Mouse (Mus musculus): ENCODE results near the gene Lrmda. TPM values are rescaled to one million over a fixed set of nuclear protein-coding genes. Genes with fewer than 3 reads are reported as not detected.

Gene Lrmda
- total and polyA plus RNA-seq, 3 experiments: 5.1 to 5.9 TPM; not detected in 1

- Histone ChIP-seq H3K36me3 (ENCODE audit: control insufficient read depth in 1 of 2, insufficient read depth in 2 of 2, low read length in 2 of 2) (peaks cover 0 to 2% of the 10 kb centered on the region in 2 experiments; a peak in 1 of 4 replicates), H3K4me3 (ENCODE audit: control insufficient read depth in 1 of 2, insufficient read depth in 1 of 2, low read depth in 2 of 2, low read length in 2 of 2) (peak overlapping the region; percentile 82 to 85), H3K79me2 (ENCODE audit: control insufficient read depth, insufficient read depth, low read length, poor library complexity) (peaks cover 7% of the 10 kb centered on the region; the same call in 1 of the 2 replicates), H3K9me3 (replicated peaks; ENCODE audit: insufficient read depth, low read length) (no peaks in the 10 kb centered on the region), H3K9ac (ENCODE audit: control insufficient read depth, low read depth, low read length, poor library complexity, severe bottlenecking) (peak overlapping the region; percentile 97), H3K27me3 (ENCODE audit: control insufficient read depth in 1 of 2, insufficient read depth in 2 of 2, low read length in 2 of 2) (no peaks in the 10 kb centered on the region), H3K27ac (ENCODE audit: control insufficient read depth, low read depth, low read length) (peak overlapping the region; percentile 45), H3K4me1 (ENCODE audit: control insufficient read depth in 1 of 2, insufficient read depth in 2 of 2, low read length in 2 of 2) (peaks cover 0 to 2% of the 10 kb centered on the region in 2 experiments; a peak in 1 of 4 replicates)
- peak; percentile 87 for DNase-seq (ENCODE audit: low read depth, low spot score)
- TF ChIP-seq POLR2A (IDR thresholded peaks at IDR 0.05; ENCODE audit: control insufficient read depth in 1 of 2, insufficient read depth in 1 of 2, low read depth in 1 of 2, low read length in 2 of 2, poor library complexity in 1 of 2) (peak in 1 of 2 experiments; percentile 67; a peak in 2 of 4 replicates), RCOR1 (IDR thresholded peaks at IDR 0.05; ENCODE audit: low read depth, low read length) (no peak), MXI1 (IDR thresholded peaks at IDR 0.05; ENCODE audit: low read depth, low read length) (no peak; the same call in 1 of the 2 replicates), RAD21 (IDR thresholded peaks at IDR 0.05; ENCODE audit: low read depth, low read length) (no peak), ZMIZ1 (IDR thresholded peaks at IDR 0.05; ENCODE audit: low read depth, low read length) (no peak), POLR2AphosphoS2 (IDR thresholded peaks at IDR 0.05; ENCODE audit: low read length) (0 out of 2 replicates have a peak, but pooled peaks have one; percentile 20), SMC3 (IDR thresholded peaks at IDR 0.05; ENCODE audit: low read depth, low read length) (no peak), MAZ (IDR thresholded peaks at IDR 0.05; ENCODE audit: low read depth, low read length) (no peak), MYB (IDR thresholded peaks at IDR 0.05; ENCODE audit: low read depth, low read length) (no peak), BHLHE40 (IDR thresholded peaks at IDR 0.05; ENCODE audit: borderline replicate concordance, low read depth, low read length) (no peak), NELFE (IDR thresholded peaks at IDR 0.05; ENCODE audit: low read depth, low read length) (no peak; the same call in 1 of the 2 replicates), TBP (IDR thresholded peaks at IDR 0.05; ENCODE audit: low read depth, low read length) (0 out of 2 replicates have a peak, but pooled peaks have one; percentile 18), ZKSCAN1 (IDR thresholded peaks at IDR 0.05; ENCODE audit: low read depth, low read length) (no peak), USF2 (IDR thresholded peaks at IDR 0.05; ENCODE audit: borderline replicate concordance in 1 of 2, insufficient read depth in 1 of 2, low read depth in 1 of 2, low read length in 2 of 2) (no peak), CTCF (IDR thresholded peaks at IDR 0.05 in 2 of 3, conservative IDR thresholded peaks at IDR 0.05 in 1 of 3; ENCODE audit: control insufficient read depth in 1 of 3, insufficient read depth in 1 of 3, low read depth in 2 of 3, low read length in 3 of 3, poor library complexity in 1 of 3, severe bottlenecking in 1 of 3) (no peak), KAT2A (conservative IDR thresholded peaks at IDR 0.05; ENCODE audit: low read depth, low read length) (no peak)
Measured at GRCm38 (mm10) chr14:21995031-21995754, 24.3 kb upstream of the Lrmda start.

GRCm38 (mm10) chr14:21999588-21999987, 19.9 kb upstream of the Lrmda start:
- TF ChIP-seq TAL1 (IDR thresholded peaks at IDR 0.05; ENCODE audit: low read length) (no peak), MAZ (IDR thresholded peaks at IDR 0.05; ENCODE audit: low read depth, low read length) (no peak), ZMIZ1 (IDR thresholded peaks at IDR 0.05; ENCODE audit: low read depth, low read length) (no peak), SIN3A (IDR thresholded peaks at IDR 0.05; ENCODE audit: low read length) (no peak), USF1 (IDR thresholded peaks at IDR 0.05; ENCODE audit: low read depth, low read length) (no peak), MAFK (IDR thresholded peaks at IDR 0.05; ENCODE audit: borderline replicate concordance, low read depth, low read length) (no peak), POLR2AphosphoS5 (IDR thresholded peaks at IDR 0.05; ENCODE audit: borderline replicate concordance, low read depth, low read length) (no peak), MAX (IDR thresholded peaks at IDR 0.05; ENCODE audit: low read length) (no peak), MYC (IDR thresholded peaks at IDR 0.05; ENCODE audit: low read depth, low read length) (no peak), TCF12 (IDR thresholded peaks at IDR 0.05; ENCODE audit: low read depth, low read length) (no peak), HCFC1 (IDR thresholded peaks at IDR 0.05; ENCODE audit: low read depth, low read length) (no peak), POLR2A (IDR thresholded peaks at IDR 0.05; ENCODE audit: control insufficient read depth in 1 of 2, insufficient read depth in 1 of 2, low read depth in 1 of 2, low read length in 2 of 2, poor library complexity in 1 of 2) (no peak), BHLHE40 (IDR thresholded peaks at IDR 0.05; ENCODE audit: borderline replicate concordance, low read depth, low read length) (no peak), ZKSCAN1 (IDR thresholded peaks at IDR 0.05; ENCODE audit: low read depth, low read length) (no peak), NRF1 (IDR thresholded peaks at IDR 0.05; ENCODE audit: insufficient read depth, low read depth, low read length, poor library complexity, severe bottlenecking) (no peak), MYB (IDR thresholded peaks at IDR 0.05; ENCODE audit: low read depth, low read length) (no peak), ELF1 (IDR thresholded peaks at IDR 0.05; ENCODE audit: low read depth, low read length) (no peak), RCOR1 (IDR thresholded peaks at IDR 0.05; ENCODE audit: low read depth, low read length) (no peak)
- no peaks in the 10 kb centered on the region; the same call in 1 of the 2 replicates for H3K79me2 ChIP-seq (ENCODE audit: control insufficient read depth, insufficient read depth, low read length, poor library complexity)
- H3K4me1 ChIP-seq (ENCODE audit: control insufficient read depth in 1 of 2, insufficient read depth in 2 of 2, low read length in 2 of 2): no peaks in the 10 kb centered on the region
- H3K27ac ChIP-seq (ENCODE audit: control insufficient read depth, low read depth, low read length): no peak overlapping the region
- H3K36me3 ChIP-seq (ENCODE audit: control insufficient read depth in 1 of 2, insufficient read depth in 2 of 2, low read length in 2 of 2): peaks cover 0 to 2% of the 10 kb centered on the region in 2 experiments; a peak in 1 of 4 replicates
- no peaks in the 10 kb centered on the region for H3K9me3 ChIP-seq (replicated peaks; ENCODE audit: insufficient read depth, low read length)
- DNase-seq (ENCODE audit: low read depth, low spot score): no peak
- no peaks in the 10 kb centered on the region for H3K27me3 ChIP-seq (ENCODE audit: control insufficient read depth in 1 of 2, insufficient read depth in 2 of 2, low read length in 2 of 2)
- no peak overlapping the region for H3K9ac ChIP-seq (ENCODE audit: control insufficient read depth, low read depth, low read length, poor library complexity, severe bottlenecking)
- no peak overlapping the region for H3K4me3 ChIP-seq (ENCODE audit: control insufficient read depth in 1 of 2, insufficient read depth in 1 of 2, low read depth in 2 of 2, low read length in 2 of 2)
